Mouse (Mus musculus): ENCODE data around the gene Slc24a2. TPM values are rescaled to one million over a fixed set of nuclear protein-coding genes. Genes with fewer than 3 reads are reported as not detected.

Slc24a2 gene
- polyA plus RNA-seq, 1 experiment from 2014 or later, result not detected

GRCm38 (mm10) chr4:87218196-87218595, 12.1 kb downstream of the Slc24a2 start:
- Histone ChIP-seq H3K4me1 (replicated peaks; ENCODE audit: control insufficient read depth, insufficient read depth, low read length) (no peaks in the 10 kb centered on the region), H3K9me3 (ENCODE audit: control insufficient read depth) (no peaks in the 10 kb centered on the region), H3K36me3 (ENCODE audit: control insufficient read depth, insufficient read depth) (no peaks in the 10 kb centered on the region), H3K27me3 (replicated peaks; ENCODE audit: control insufficient read depth, insufficient read depth, low read length) (no peaks in the 10 kb centered on the region), H3K9ac (ENCODE audit: low read depth, low read length) (no peak overlapping the region), H3K4me2 (replicated peaks; ENCODE audit: low read depth) (no peak overlapping the region), H3K4me3 (ENCODE audit: low read depth, low read length) (no peak overlapping the region), H3K27ac (ENCODE audit: low read depth, low read length) (no peak overlapping the region)
- WGBS, result 78% methylated on average over 5 of the region's 5 CpGs
- ATAC-seq, result no peak
- TF ChIP-seq CTCF (IDR thresholded peaks at IDR 0.05; ENCODE audit: low read depth), result no peak

- no peak overlapping the region for H3K4me3 ChIP-seq (ENCODE audit: low read depth, low read length)
- no peak for TF ChIP-seq CTCF (IDR thresholded peaks at IDR 0.05; ENCODE audit: low read depth)
- no peak for ATAC-seq
- H3K27me3 ChIP-seq (replicated peaks; ENCODE audit: control insufficient read depth, insufficient read depth, low read length), result no peaks in the 10 kb centered on the region
- no peaks in the 10 kb centered on the region for H3K36me3 ChIP-seq (ENCODE audit: control insufficient read depth, insufficient read depth)
- no peak overlapping the region for H3K27ac ChIP-seq (ENCODE audit: low read depth, low read length)
- no peak overlapping the region for H3K9ac ChIP-seq (ENCODE audit: low read depth, low read length)
- H3K9me3 ChIP-seq (ENCODE audit: control insufficient read depth), result no peaks in the 10 kb centered on the region
- no peaks in the 10 kb centered on the region for H3K4me1 ChIP-seq (replicated peaks; ENCODE audit: control insufficient read depth, insufficient read depth, low read length)
- 74% methylated on average over 6 of the region's 6 CpGs for whole genome bisulfite sequencing
- no peak overlapping the region for H3K4me2 ChIP-seq (replicated peaks; ENCODE audit: low read depth)
These were observed 18.8 kb downstream of the Slc24a2 start for GRCm38 (mm10) chr4:87211344-87211978.

GRCm38 (mm10) chr4:87210533-87210932, 19.7 kb downstream of the Slc24a2 start:
- H3K27ac ChIP-seq (ENCODE audit: low read depth, low read length), result no peak overlapping the region
- no peak for ATAC-seq
- no peaks in the 10 kb centered on the region for H3K9me3 ChIP-seq (ENCODE audit: control insufficient read depth)
- H3K4me1 ChIP-seq (replicated peaks; ENCODE audit: control insufficient read depth, insufficient read depth, low read length), result no peaks in the 10 kb centered on the region
- no peaks in the 10 kb centered on the region for H3K27me3 ChIP-seq (replicated peaks; ENCODE audit: control insufficient read depth, insufficient read depth, low read length)
- WGBS, result 68% methylated on average over 3 of the region's 3 CpGs
- no peak for TF ChIP-seq CTCF (IDR thresholded peaks at IDR 0.05; ENCODE audit: low read depth)
- H3K9ac ChIP-seq (ENCODE audit: low read depth, low read length), result no peak overlapping the region
- no peak overlapping the region for H3K4me2 ChIP-seq (replicated peaks; ENCODE audit: low read depth)
- H3K4me3 ChIP-seq (ENCODE audit: low read depth, low read length), result no peak overlapping the region
- H3K36me3 ChIP-seq (ENCODE audit: control insufficient read depth, insufficient read depth), result no peaks in the 10 kb centered on the region

GRCm38 (mm10) chr4:87202081-87202480, 28.2 kb downstream of the Slc24a2 start:
- Histone ChIP-seq H3K27me3 (replicated peaks; ENCODE audit: control insufficient read depth, insufficient read depth, low read length) (no peaks in the 10 kb centered on the region), H3K4me1 (replicated peaks; ENCODE audit: control insufficient read depth, insufficient read depth, low read length) (no peaks in the 10 kb centered on the region), H3K4me2 (replicated peaks; ENCODE audit: low read depth) (no peak overlapping the region), H3K36me3 (ENCODE audit: control insufficient read depth, insufficient read depth) (no peaks in the 10 kb centered on the region), H3K27ac (ENCODE audit: low read depth, low read length) (no peak overlapping the region), H3K9ac (ENCODE audit: low read depth, low read length) (no peak overlapping the region), H3K4me3 (ENCODE audit: low read depth, low read length) (no peak overlapping the region), H3K9me3 (ENCODE audit: control insufficient read depth) (no peaks in the 10 kb centered on the region)
- no peak for ATAC-seq
- WGBS, result 75% methylated on average over 2 of the region's 2 CpGs
- no peak for TF ChIP-seq CTCF (IDR thresholded peaks at IDR 0.05; ENCODE audit: low read depth)

GRCm38 (mm10) chr4:87201229-87201628, 29.0 kb downstream of the Slc24a2 start:
- no peak for ATAC-seq
- H3K4me1 ChIP-seq (replicated peaks; ENCODE audit: control insufficient read depth, insufficient read depth, low read length), result no peaks in the 10 kb centered on the region
- H3K9me3 ChIP-seq (ENCODE audit: control insufficient read depth), result no peaks in the 10 kb centered on the region
- H3K9ac ChIP-seq (ENCODE audit: low read depth, low read length), result no peak overlapping the region
- no peak overlapping the region for H3K4me2 ChIP-seq (replicated peaks; ENCODE audit: low read depth)
- TF ChIP-seq CTCF (IDR thresholded peaks at IDR 0.05; ENCODE audit: low read depth), result no peak
- H3K27me3 ChIP-seq (replicated peaks; ENCODE audit: control insufficient read depth, insufficient read depth, low read length), result no peaks in the 10 kb centered on the region
- 55% methylated on average over 3 of the region's 3 CpGs for WGBS
- no peak overlapping the region for H3K27ac ChIP-seq (ENCODE audit: low read depth, low read length)
- no peaks in the 10 kb centered on the region for H3K36me3 ChIP-seq (ENCODE audit: control insufficient read depth, insufficient read depth)
- no peak overlapping the region for H3K4me3 ChIP-seq (ENCODE audit: low read depth, low read length)

GRCm38 (mm10) chr4:87184147-87184930, 45.9 kb downstream of the Slc24a2 start:
- H3K9me3 ChIP-seq (ENCODE audit: control insufficient read depth), result no peaks in the 10 kb centered on the region
- TF ChIP-seq CTCF (IDR thresholded peaks at IDR 0.05; ENCODE audit: low read depth), result no peak
- no peak overlapping the region for H3K4me2 ChIP-seq (replicated peaks; ENCODE audit: low read depth)
- WGBS, result 65% methylated on average over 10 of the region's 10 CpGs
- no peak for ATAC-seq
- H3K27me3 ChIP-seq (replicated peaks; ENCODE audit: control insufficient read depth, insufficient read depth, low read length), result no peaks in the 10 kb centered on the region
- no peak overlapping the region for H3K4me3 ChIP-seq (ENCODE audit: low read depth, low read length)
- H3K36me3 ChIP-seq (ENCODE audit: control insufficient read depth, insufficient read depth), result no peaks in the 10 kb centered on the region
- no peaks in the 10 kb centered on the region for H3K4me1 ChIP-seq (replicated peaks; ENCODE audit: control insufficient read depth, insufficient read depth, low read length)
- no peak overlapping the region for H3K27ac ChIP-seq (ENCODE audit: low read depth, low read length)
- H3K9ac ChIP-seq (ENCODE audit: low read depth, low read length), result no peak overlapping the region
